Mouse (Mus musculus): Measurements from ENCODE around the gene Olfr893.
"Not testable (repeated sequence)": the region's sequence is repeated elsewhere in the genome, so short reads cannot be mapped to it uniquely, and the experiment has no call there.

The Olfr893 gene

GRCm38 (mm10) chr9:38208065-38208464 is at the start of gene Olfr893:
Olfr893 (plus strand) TSS chr9:38208365.
- no peak for DNase-seq

GRCm38 (mm10) chr9:38168341-38168740 is 39.8 kb upstream of the Olfr893 start:
- DNase-seq: not testable (repeated sequence)

- no peak for DNase-seq
Measured at GRCm38 (mm10) chr9:38180721-38181120, 27.4 kb upstream of the Olfr893 start, which contains the start of gene Olfr891. Olfr891 (minus strand) TSS chr9:38180821.

- DNase-seq: no peak
Measured at GRCm38 (mm10) chr9:38217755-38218154, 9.6 kb downstream of the Olfr893 start, which contains the start of gene Olfr894. Olfr894 (plus strand) TSS chr9:38218055.

GRCm38 (mm10) chr9:38252474-38252873 is 44.3 kb downstream of the Olfr893 start, which contains the start of gene Olfr143:
Olfr143 (plus strand) TSS chr9:38252774.
- no peak for DNase-seq

Data from embryo, embryonic 11 days (tissue).